Mouse (Mus musculus): Measurements from ENCODE around the gene Rpl19. TPM values are rescaled to one million over a fixed set of nuclear protein-coding genes. Genes with fewer than 3 reads are reported as not detected.

Rpl19 gene
- polyA plus RNA-seq, 1 experiment: 2,972 TPM

DNA sequence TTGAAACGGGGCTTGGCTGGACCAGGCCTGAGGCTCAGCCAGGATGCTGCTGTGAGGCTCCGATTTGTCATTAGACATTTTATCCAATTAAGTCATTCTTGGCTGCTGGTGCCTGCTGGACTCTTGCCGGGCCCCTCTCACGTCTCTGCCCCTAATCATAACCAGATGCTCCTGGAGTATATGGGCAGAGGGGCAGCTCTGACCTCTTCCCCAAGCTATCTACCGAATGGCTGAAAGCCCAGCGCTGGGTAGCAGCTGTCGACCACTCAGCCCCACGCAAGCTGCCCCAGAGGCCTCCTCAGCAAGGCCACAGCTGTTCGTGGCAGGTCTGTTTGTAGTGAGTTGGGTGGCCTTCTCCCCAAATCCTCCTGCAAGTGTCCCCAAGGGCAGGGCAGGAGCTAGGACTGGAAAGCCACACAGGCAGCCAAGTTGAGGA lies 46.0 kb upstream of the Rpl19 start:
- no peaks in the 10 kb centered on the region for H3K27me3 ChIP-seq (ENCODE audit: control insufficient read depth, insufficient read depth, insufficient read length)
- H3K4me3 ChIP-seq: no peak overlapping the region
- H3K36me3 ChIP-seq (ENCODE audit: control insufficient read depth, insufficient read depth): no peaks in the 10 kb centered on the region
- H3K79me2 ChIP-seq (ENCODE audit: control insufficient read depth, insufficient read depth): no peaks in the 10 kb centered on the region
- H3ac ChIP-seq (ENCODE audit: control insufficient read depth, insufficient read length): no peak overlapping the region
- TF ChIP-seq USF1 (IDR thresholded peaks at IDR 0.05; ENCODE audit: low read depth) (no peak), CEBPB (IDR thresholded peaks at IDR 0.05; ENCODE audit: insufficient read depth, poor library complexity, severe bottlenecking) (no peak), MAX (IDR thresholded peaks at IDR 0.05; ENCODE audit: low read depth) (no peak), TCF3 (IDR thresholded peaks at IDR 0.05; ENCODE audit: insufficient read length, low read depth) (peak; percentile 75), SRF (IDR thresholded peaks at IDR 0.05; ENCODE audit: control insufficient read depth, insufficient read length, low read depth) (no peak), E2F4 (IDR thresholded peaks at IDR 0.05; ENCODE audit: insufficient read depth) (no peak), TCF12 (IDR thresholded peaks at IDR 0.05; ENCODE audit: insufficient read depth, poor library complexity, severe bottlenecking) (peak; percentile 65), MYOG (IDR thresholded peaks at IDR 0.05; ENCODE audit: control insufficient read depth in 1 of 3, insufficient read depth in 1 of 3, insufficient read length in 2 of 3, low read depth in 2 of 3) (peak; percentile 74 to 99 (median 96)), POLR2AphosphoS2 (IDR thresholded peaks at IDR 0.05; ENCODE audit: insufficient read length, low read depth) (no peak), POLR2A (IDR thresholded peaks at IDR 0.05; ENCODE audit: insufficient read length, low read depth) (no peak), REST (IDR thresholded peaks at IDR 0.05; ENCODE audit: insufficient read depth, insufficient read length) (no peak), MYOD1 (IDR thresholded peaks at IDR 0.05; ENCODE audit: control insufficient read depth in 1 of 3, insufficient read length in 2 of 3, low read depth in 2 of 3) (peak in 2 of 3 experiments; percentile 97 to 98)
- no peak overlapping the region for H3K4me2 ChIP-seq (ENCODE audit: low read depth)

DNA sequence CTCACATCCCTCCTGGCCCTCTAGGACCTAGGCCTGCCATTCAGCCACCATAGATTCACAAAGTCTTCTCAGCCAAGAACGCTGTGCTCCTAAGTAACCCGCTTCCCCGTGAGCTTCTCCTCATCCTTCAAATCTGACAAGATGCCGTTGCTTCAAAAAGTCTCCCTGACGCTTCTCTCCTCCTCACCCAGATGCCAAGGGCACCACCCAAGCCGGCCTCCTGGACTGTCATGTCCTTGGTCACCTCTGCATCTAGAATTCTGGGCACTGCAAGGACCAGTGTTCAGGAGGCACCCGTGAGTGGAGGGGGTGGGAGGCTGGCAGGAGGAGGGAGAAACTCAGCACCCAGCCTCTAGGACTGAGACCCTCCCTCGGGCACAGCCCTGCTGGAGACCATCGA lies 43.8 kb upstream of the Rpl19 start:
- no peak overlapping the region for H3ac ChIP-seq (ENCODE audit: control insufficient read depth, insufficient read length)
- H3K79me2 ChIP-seq (ENCODE audit: control insufficient read depth, insufficient read depth): no peaks in the 10 kb centered on the region
- H3K27me3 ChIP-seq (ENCODE audit: control insufficient read depth, insufficient read depth, insufficient read length): no peaks in the 10 kb centered on the region
- no peak overlapping the region for H3K4me2 ChIP-seq (ENCODE audit: low read depth)
- TF ChIP-seq TCF12 (IDR thresholded peaks at IDR 0.05; ENCODE audit: insufficient read depth, poor library complexity, severe bottlenecking) (no peak), MAX (IDR thresholded peaks at IDR 0.05; ENCODE audit: low read depth) (no peak), TCF3 (IDR thresholded peaks at IDR 0.05; ENCODE audit: insufficient read length, low read depth) (no peak), E2F4 (IDR thresholded peaks at IDR 0.05; ENCODE audit: insufficient read depth) (no peak), MYOG (IDR thresholded peaks at IDR 0.05; ENCODE audit: control insufficient read depth in 1 of 3, insufficient read depth in 1 of 3, insufficient read length in 2 of 3, low read depth in 2 of 3) (no peak), POLR2AphosphoS2 (IDR thresholded peaks at IDR 0.05; ENCODE audit: insufficient read length, low read depth) (no peak), CEBPB (IDR thresholded peaks at IDR 0.05; ENCODE audit: insufficient read depth, poor library complexity, severe bottlenecking) (no peak), MYOD1 (IDR thresholded peaks at IDR 0.05; ENCODE audit: control insufficient read depth in 1 of 3, insufficient read length in 2 of 3, low read depth in 2 of 3) (no peak), REST (IDR thresholded peaks at IDR 0.05; ENCODE audit: insufficient read depth, insufficient read length) (no peak), POLR2A (IDR thresholded peaks at IDR 0.05; ENCODE audit: insufficient read length, low read depth) (no peak)
- H3K4me3 ChIP-seq: no peak overlapping the region
- H3K36me3 ChIP-seq (ENCODE audit: control insufficient read depth, insufficient read depth): no peaks in the 10 kb centered on the region

GRCm38 (mm10) chr11:97983506-97983905 lies 43.0 kb upstream of the Rpl19 start:
- Histone ChIP-seq H3K4me2 (ENCODE audit: low read depth) (no peak overlapping the region), H3ac (ENCODE audit: control insufficient read depth, insufficient read length) (no peak overlapping the region), H3K79me2 (ENCODE audit: control insufficient read depth, insufficient read depth) (no peaks in the 10 kb centered on the region), H3K27me3 (ENCODE audit: control insufficient read depth, insufficient read depth, insufficient read length) (no peaks in the 10 kb centered on the region), H3K36me3 (ENCODE audit: control insufficient read depth, insufficient read depth) (no peaks in the 10 kb centered on the region), H3K4me3 (no peak overlapping the region)
- TF ChIP-seq USF1 (IDR thresholded peaks at IDR 0.05; ENCODE audit: low read depth): no peak
- TF ChIP-seq SRF (IDR thresholded peaks at IDR 0.05; ENCODE audit: control insufficient read depth, insufficient read length, low read depth): no peak
- TF ChIP-seq REST (IDR thresholded peaks at IDR 0.05; ENCODE audit: insufficient read depth, insufficient read length): no peak
- TF ChIP-seq TCF12 (IDR thresholded peaks at IDR 0.05; ENCODE audit: insufficient read depth, poor library complexity, severe bottlenecking): no peak
- no peak for TF ChIP-seq MAX (IDR thresholded peaks at IDR 0.05; ENCODE audit: low read depth)
- no peak for TF ChIP-seq CEBPB (IDR thresholded peaks at IDR 0.05; ENCODE audit: insufficient read depth, poor library complexity, severe bottlenecking)
- TF ChIP-seq MYOG (IDR thresholded peaks at IDR 0.05; ENCODE audit: control insufficient read depth in 1 of 3, insufficient read depth in 1 of 3, insufficient read length in 2 of 3, low read depth in 2 of 3): no peak
- TF ChIP-seq TCF3 (IDR thresholded peaks at IDR 0.05; ENCODE audit: insufficient read length, low read depth): no peak
- no peak for TF ChIP-seq POLR2AphosphoS2 (IDR thresholded peaks at IDR 0.05; ENCODE audit: insufficient read length, low read depth)
- TF ChIP-seq E2F4 (IDR thresholded peaks at IDR 0.05; ENCODE audit: insufficient read depth): no peak
- no peak for TF ChIP-seq POLR2A (IDR thresholded peaks at IDR 0.05; ENCODE audit: insufficient read length, low read depth)
- no peak for TF ChIP-seq MYOD1 (IDR thresholded peaks at IDR 0.05; ENCODE audit: control insufficient read depth in 1 of 3, insufficient read length in 2 of 3, low read depth in 2 of 3)

DNA sequence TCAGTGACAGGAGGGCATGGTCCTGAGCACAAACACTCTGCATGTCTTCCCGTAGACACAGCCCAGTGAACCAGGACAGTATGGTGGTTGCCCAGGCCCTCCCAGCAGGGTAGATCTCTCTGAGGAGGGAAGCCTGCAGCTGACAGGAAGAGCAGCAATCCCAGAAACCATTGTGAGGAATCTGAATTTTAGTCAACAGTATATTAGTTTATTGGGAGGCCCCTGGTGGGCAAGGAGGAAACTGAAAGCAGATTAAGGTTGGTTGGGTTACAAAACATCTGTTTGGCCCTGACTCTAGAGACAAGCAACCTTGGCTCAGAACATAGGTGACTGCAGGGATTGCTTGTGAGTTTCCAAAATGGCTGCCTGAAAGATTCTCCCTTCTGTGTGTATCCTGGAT lies 42.5 kb upstream of the Rpl19 start:
- no peak for TF ChIP-seq SRF (IDR thresholded peaks at IDR 0.05; ENCODE audit: control insufficient read depth, insufficient read length, low read depth)
- no peak for TF ChIP-seq POLR2A (IDR thresholded peaks at IDR 0.05; ENCODE audit: insufficient read length, low read depth)
- TF ChIP-seq TCF3 (IDR thresholded peaks at IDR 0.05; ENCODE audit: insufficient read length, low read depth): no peak
- Histone ChIP-seq H3K4me3 (no peak overlapping the region), H3K27me3 (ENCODE audit: control insufficient read depth, insufficient read depth, insufficient read length) (no peaks in the 10 kb centered on the region), H3K36me3 (ENCODE audit: control insufficient read depth, insufficient read depth) (no peaks in the 10 kb centered on the region), H3K79me2 (ENCODE audit: control insufficient read depth, insufficient read depth) (no peaks in the 10 kb centered on the region), H3K4me2 (ENCODE audit: low read depth) (no peak overlapping the region), H3ac (ENCODE audit: control insufficient read depth, insufficient read length) (no peak overlapping the region)
